Comparison of ENCODE assay signal across 8 mouse cellular contexts in genomic region chr2:152788892-152789421, GRCm38 (mm10). TPM values are rescaled to one million over a fixed set of nuclear protein-coding genes. Genes with fewer than 3 reads are reported as not detected.
DNase-seq lines count a peak whose midpoint lies in the region; ATAC-seq lines count a peak whose summit lies in the region.

No protein-coding gene starts in this region.

- WGBS in liver, embryonic 11.5 days: 29% methylated on average over 6 of the region's 6 CpGs
- WGBS in neural tube, embryonic 15.5 days: 68% methylated on average over 6 of the region's 6 CpGs

- no peak for ATAC-seq in cerebellum, adult (ENCODE audit: insufficient number of reproducible peaks, low FRiP score, low TSS enrichment)
- peak; percentile 15 for ATAC-seq in inflammation-experienced regulatory T-cells, adult 6 months
- peak; percentile 92 for ATAC-seq in liver, embryonic 11.5 days (replicated peaks; ENCODE audit: low FRiP score)
- no peak for ATAC-seq in neural tube, embryonic 15.5 days (ENCODE audit: low FRiP score)

- no peaks in the 10 kb centered on the region for H3K27me3 ChIP-seq in erythroblast, embryonic 14.5 days (ENCODE audit: control insufficient read depth)
- H3K27me3 ChIP-seq in liver, embryonic 11.5 days (replicated peaks; ENCODE audit: control insufficient read depth, insufficient read depth, low read length): no peaks in the 10 kb centered on the region
- H3K27me3 ChIP-seq in neural tube, embryonic 15.5 days (replicated peaks): no peaks in the 10 kb centered on the region

- peak overlapping the region; percentile 55 for H3K4me3 ChIP-seq in erythroblast, embryonic 14.5 days (replicated peaks)
- peak overlapping the region; percentile 35 for H3K4me3 ChIP-seq in liver, embryonic 11.5 days (ENCODE audit: low read depth, low read length)
- H3K4me3 ChIP-seq in neural tube, embryonic 15.5 days (replicated peaks): no peak overlapping the region

- peak; percentile 62 for DNase-seq in cerebellum, adult 9-10 months
- peak; percentile 53 for DNase-seq in CD4-positive, CD25-positive, alpha-beta regulatory T cell, adult 2 months (ENCODE audit: low read depth, low spot score)
- DNase-seq in liver, embryonic 11.5 days (ENCODE audit: low spot score): peak; percentile 78
- no peak for DNase-seq in adipocyte (ENCODE audit: low spot score)

- H3K27ac ChIP-seq in liver, embryonic 11.5 days (ENCODE audit: low read depth, low read length): peak overlapping the region; percentile 100
- H3K27ac ChIP-seq in neural tube, embryonic 15.5 days (replicated peaks): peak overlapping the region; percentile 0; the same call in 1 of the 2 replicates

- H3K36me3 ChIP-seq in erythroblast, embryonic 14.5 days (ENCODE audit: control insufficient read depth): peaks cover 93% of the 10 kb centered on the region
- H3K36me3 ChIP-seq in liver, embryonic 11.5 days (ENCODE audit: control insufficient read depth, insufficient read depth, low read length): 0 out of 2 replicates have a peak, but pooled peaks cover 3% of the 10 kb centered on the region
- no peaks in the 10 kb centered on the region for H3K36me3 ChIP-seq in neural tube, embryonic 15.5 days

- H3K9ac ChIP-seq in liver, embryonic 11.5 days (ENCODE audit: low read depth, low read length): peak overlapping the region; percentile 72
- no peak overlapping the region for H3K9ac ChIP-seq in neural tube, embryonic 15.5 days (replicated peaks)

- H3K4me2 ChIP-seq in liver, embryonic 11.5 days: peak overlapping the region; percentile 94
- no peak overlapping the region for H3K4me2 ChIP-seq in neural tube, embryonic 15.5 days

- peaks cover 5% of the 10 kb centered on the region for H3K9me3 ChIP-seq in erythroblast, embryonic 14.5 days (ENCODE audit: control insufficient read depth, low read length)
- no peaks in the 10 kb centered on the region for H3K9me3 ChIP-seq in liver, embryonic 11.5 days (ENCODE audit: control insufficient read depth, low read length)
- no peaks in the 10 kb centered on the region for H3K9me3 ChIP-seq in neural tube, embryonic 15.5 days (replicated peaks)

- peaks cover 98% of the 10 kb centered on the region for H3K4me1 ChIP-seq in erythroblast, embryonic 14.5 days (ENCODE audit: control insufficient read depth)
- H3K4me1 ChIP-seq in liver, embryonic 11.5 days (replicated peaks; ENCODE audit: control insufficient read depth, insufficient read depth, low read length): peaks cover 85% of the 10 kb centered on the region
- peaks cover 32% of the 10 kb centered on the region for H3K4me1 ChIP-seq in neural tube, embryonic 15.5 days

RNA-seq across cellular contexts. Expression of gene Cox4i2, which starts 35.0 kb away (rescaled TPM):
- not detected in 2 replicates for polyA plus RNA-seq in erythroblast, embryonic 14.5 days (2012)
- polyA plus RNA-seq in inflammation-experienced regulatory T-cells, adult 6 months (2017; shearing (Covaris generic)): not detected
- polyA plus RNA-seq in liver, embryonic 11.5 days (2014; fragmentation: Nextera tagmentation; extraction: Ambion mirVana): 6.7 and 8.5 TPM in 2 replicates
- polyA plus RNA-seq in neural tube, embryonic 15.5 days (2015; fragmentation: Nextera tagmentation; extraction: Ambion mirVana): 4.8 and 7.6 TPM in 2 replicates

RNA-seq across cellular contexts. Expression of gene Bcl2l1, which starts 42.6 kb away (rescaled TPM):
- polyA plus RNA-seq in erythroblast, embryonic 14.5 days (2012): 212 and 213 TPM in 2 replicates
- 10 to 100 TPM; 36.5 to 64.5 (median 41.8) TPM for polyA plus RNA-seq in inflammation-experienced regulatory T-cells, adult 6 months (2017; shearing (Covaris generic))
- polyA plus RNA-seq in liver, embryonic 11.5 days (2014; fragmentation: Nextera tagmentation; extraction: Ambion mirVana): 61.7 and 69.3 TPM in 2 replicates
- polyA plus RNA-seq in neural tube, embryonic 15.5 days (2015; fragmentation: Nextera tagmentation; extraction: Ambion mirVana): 119 and 125 TPM in 2 replicates

RNA-seq across cellular contexts. Expression of gene Id1, which starts 52.9 kb away (rescaled TPM):
- polyA plus RNA-seq in erythroblast, embryonic 14.5 days (2012): 0.75 and 1.2 TPM in 2 replicates
- under 1 TPM in 1 of 3 experiments, not detected in 2; 0.91 TPM for polyA plus RNA-seq in inflammation-experienced regulatory T-cells, adult 6 months (2017; shearing (Covaris generic))
- polyA plus RNA-seq in liver, embryonic 11.5 days (2014; fragmentation: Nextera tagmentation; extraction: Ambion mirVana): 52.7 and 56.3 TPM in 2 replicates
- polyA plus RNA-seq in neural tube, embryonic 15.5 days (2015; fragmentation: Nextera tagmentation; extraction: Ambion mirVana): 57.5 and 59.1 TPM in 2 replicates

RNA-seq across cellular contexts. Expression of gene Tpx2, which starts 58.8 kb away (rescaled TPM):
- polyA plus RNA-seq in erythroblast, embryonic 14.5 days (2012): 4.9 and 5.7 TPM in 2 replicates
- polyA plus RNA-seq in inflammation-experienced regulatory T-cells, adult 6 months (2017; shearing (Covaris generic)): 10 to 100 TPM in 1 of 3 experiments, 1 to 10 TPM in 2; 5.3 to 56.1 (median 5.7) TPM
- polyA plus RNA-seq in liver, embryonic 11.5 days (2014; fragmentation: Nextera tagmentation; extraction: Ambion mirVana): 107 and 118 TPM in 2 replicates
- 11.1 and 26.9 TPM in 2 replicates for polyA plus RNA-seq in neural tube, embryonic 15.5 days (2015; fragmentation: Nextera tagmentation; extraction: Ambion mirVana)

Comparison
In these comparisons a context has a peak if more than half of its experiments do, and no peak if none do; other contexts are left out.
1. ATAC-seq: peak in inflammation-experienced regulatory T-cells, adult 6 months (single experiment) and liver, embryonic 11.5 days (single experiment); none in cerebellum, adult (single experiment) and neural tube, embryonic 15.5 days (single experiment).
2. RNA of gene Id1, which starts 52.9 kb away (polyA plus RNA-seq): 57.5 to 59.1 TPM in neural tube, embryonic 15.5 days and 52.7 to 56.3 TPM in liver, embryonic 11.5 days; 0.75 to 1.2 TPM in erythroblast, embryonic 14.5 days and 0.91 TPM in inflammation-experienced regulatory T-cells, adult 6 months; every median in the first group is over 10 times any median in the second.